Mouse (Mus musculus): ENCODE measurements around the gene Kirrel.

The Kirrel gene

GRCm38 (mm10) chr3:87174096-87174768 is at the start of gene Kirrel:
TSS of gene Kirrel (minus strand) at chr3:87174747.
- DNase-seq (ENCODE audit: low read depth): no peak

- DNase-seq (ENCODE audit: low read depth): no peak
Measured at GRCm38 (mm10) chr3:87223636-87224035, 49.1 kb upstream of the Kirrel start.

DNA sequence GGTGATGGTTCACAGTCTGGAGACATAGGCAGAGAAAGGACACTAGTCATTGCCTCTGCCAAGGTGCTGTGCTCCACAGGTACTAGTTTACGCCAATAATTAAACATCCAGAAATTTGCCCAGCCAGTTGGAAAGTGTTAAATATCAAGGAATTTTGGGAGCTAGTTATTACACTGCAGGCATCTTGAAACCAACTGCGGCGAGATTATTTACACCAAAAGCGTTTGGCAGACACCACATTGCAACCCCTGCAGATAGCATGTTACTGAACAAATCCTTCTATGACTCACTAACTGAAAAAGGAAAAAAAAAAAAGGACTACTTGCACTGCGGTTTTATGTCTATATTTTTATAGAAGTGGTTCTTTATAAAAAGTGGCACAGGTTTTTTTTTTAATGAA is 47.8 kb upstream of the Kirrel start:
- no peak for DNase-seq (ENCODE audit: low read depth)

DNA sequence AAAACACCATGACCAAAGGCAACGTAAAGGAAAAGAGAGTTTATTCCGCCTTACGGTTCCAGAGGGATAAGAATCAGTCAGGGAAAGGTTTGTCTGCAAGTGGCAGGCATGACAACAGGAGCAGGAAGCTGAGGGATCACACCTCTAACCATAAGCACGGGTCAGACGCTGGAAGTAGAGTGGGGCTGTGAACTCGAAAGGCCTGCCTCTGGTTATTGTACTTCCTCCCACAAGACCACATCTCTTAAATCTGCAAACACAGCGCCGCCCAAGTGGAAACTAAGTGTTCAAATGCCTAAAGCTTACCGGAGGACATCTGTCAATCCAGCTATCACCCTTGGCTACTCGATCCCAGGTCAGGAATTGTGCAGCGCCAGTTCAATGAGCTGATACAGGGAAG is 40.6 kb upstream of the Kirrel start:
- peak; percentile 42 for DNase-seq (ENCODE audit: low read depth)

DNA sequence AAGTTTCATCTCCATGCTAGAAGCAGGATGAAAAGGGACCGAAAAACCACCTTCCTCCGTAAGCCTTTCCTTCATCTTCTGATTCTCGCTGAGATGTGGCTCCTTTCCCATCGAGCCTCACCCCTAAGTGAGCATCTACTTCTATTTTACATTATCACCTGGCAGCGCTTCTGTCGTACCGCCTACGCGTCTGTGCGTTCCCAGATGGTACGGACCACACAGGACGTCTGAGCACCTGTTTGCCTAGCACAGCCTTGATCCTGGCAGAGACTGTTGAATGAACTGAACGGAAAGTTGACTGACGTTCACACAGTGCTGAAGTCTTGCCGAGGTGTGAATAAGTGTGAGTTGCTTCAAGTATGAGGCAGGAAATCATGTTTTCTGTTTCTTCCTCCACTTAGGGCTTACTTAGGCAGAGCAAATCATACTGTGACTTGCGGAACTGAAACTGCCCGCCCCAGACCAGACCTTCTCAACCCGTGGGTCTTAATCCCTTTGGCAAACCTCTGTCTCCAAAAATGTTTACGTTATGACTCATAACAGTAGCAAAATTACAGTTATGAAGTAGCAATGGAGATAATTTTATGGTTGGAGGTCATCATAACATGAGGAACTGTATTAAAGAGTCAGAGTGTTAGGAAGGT is 39.8 kb upstream of the Kirrel start:
- no peak for DNase-seq (ENCODE audit: low read depth)

DNA sequence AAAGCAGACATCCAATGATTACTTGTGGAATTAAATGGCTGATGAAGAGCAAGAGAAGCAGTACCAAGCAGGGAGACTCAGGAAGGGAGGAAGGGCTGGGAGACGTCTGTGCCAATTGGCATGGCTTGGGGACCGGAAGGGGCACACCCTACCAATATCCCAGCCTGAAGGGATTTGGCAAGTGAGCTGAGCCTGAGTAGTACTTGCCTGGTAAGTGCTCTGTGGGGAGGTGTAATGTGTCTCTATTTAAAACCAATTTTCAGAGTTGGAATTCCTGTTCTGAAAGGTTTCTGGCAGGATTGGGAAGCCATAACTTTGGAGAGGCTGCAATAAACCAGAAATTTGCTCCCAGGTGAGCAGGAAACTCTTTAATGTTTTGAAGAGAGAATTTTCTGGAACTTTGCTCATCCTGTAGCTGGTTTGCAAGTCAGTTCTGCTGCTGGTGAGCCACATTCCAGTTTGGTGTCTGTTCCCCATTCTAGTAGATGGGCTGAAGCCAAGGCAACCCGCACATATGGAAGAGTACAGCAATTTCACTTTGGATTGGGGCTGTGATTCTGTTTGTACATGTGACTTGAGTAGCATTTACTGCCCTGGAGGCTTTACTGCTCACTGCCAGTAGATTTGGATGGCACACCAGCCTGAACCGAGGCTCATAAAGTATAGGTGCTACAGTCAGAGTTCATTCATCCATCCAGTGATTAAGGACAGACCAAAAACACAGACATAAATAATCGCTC is 32.0 kb upstream of the Kirrel start:
- no peak for DNase-seq (ENCODE audit: low read depth)

DNA sequence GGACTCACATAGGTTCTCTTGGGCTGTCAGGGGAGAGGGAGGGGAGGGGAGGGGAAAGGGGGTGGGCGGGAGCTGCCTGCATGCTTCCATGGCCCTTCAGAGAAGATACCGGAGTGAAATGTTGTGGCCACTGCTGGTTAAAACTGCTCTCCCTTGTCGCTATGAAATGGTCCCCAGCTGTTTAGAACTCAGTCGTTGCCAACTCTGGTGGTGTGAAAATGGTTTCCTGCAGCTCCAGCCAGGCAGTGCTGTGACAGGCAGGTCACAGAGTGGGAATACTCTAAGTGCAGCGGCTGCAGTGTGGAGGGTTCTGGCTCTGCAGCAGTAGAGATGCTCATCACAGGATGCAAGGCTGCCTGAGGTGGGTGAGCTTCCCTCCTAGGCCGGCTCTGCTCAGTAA is 22.1 kb upstream of the Kirrel start:
- no peak for DNase-seq (ENCODE audit: low read depth)

- no peak for DNase-seq (ENCODE audit: low read depth)
Measured at GRCm38 (mm10) chr3:87195041-87195440, 20.5 kb upstream of the Kirrel start.

GRCm38 (mm10) chr3:87194591-87194990 is 20.0 kb upstream of the Kirrel start:
- peak; percentile 10 for DNase-seq (ENCODE audit: low read depth)

- no peak for DNase-seq (ENCODE audit: low read depth)
Measured at GRCm38 (mm10) chr3:87193756-87194155, 19.2 kb upstream of the Kirrel start.

DNA sequence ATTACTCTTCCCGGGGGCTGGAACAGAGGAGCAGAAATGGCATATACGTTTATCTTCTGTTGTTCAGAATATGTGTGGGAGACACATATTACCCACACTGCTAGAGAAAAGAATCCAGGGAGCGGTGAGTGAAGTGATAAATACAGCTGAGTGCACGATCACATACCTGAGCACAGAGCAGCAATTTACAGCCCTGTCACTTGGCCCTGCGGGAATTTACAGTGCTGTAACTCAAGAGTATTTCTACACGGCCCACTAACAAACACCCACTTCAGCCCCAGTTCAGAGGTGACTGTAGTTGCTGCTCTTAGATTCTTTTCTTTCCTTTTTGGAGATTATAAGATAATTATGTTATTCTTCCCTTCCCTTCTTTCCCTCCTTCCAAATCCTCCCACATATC is 18.8 kb upstream of the Kirrel start:
- DNase-seq (ENCODE audit: low read depth): no peak

DNA sequence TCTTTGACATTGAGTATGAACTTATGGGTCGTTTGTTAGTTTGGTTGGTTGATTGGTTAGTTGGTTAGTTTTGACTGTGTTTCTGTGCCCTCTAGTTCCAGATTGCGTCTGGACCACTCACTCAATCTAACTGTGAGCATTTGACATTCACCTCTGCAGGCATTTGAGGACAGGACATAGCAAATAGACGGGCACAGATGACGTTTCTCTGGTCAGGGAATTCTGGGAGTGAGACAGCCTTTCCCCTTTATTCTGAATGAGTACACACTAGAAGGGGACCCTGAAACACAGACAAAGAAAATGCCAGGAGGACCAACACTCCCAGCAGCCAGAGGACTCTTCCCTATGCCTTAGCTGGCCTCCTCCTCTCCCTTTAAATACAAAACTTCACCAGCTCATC is 2.1 kb upstream of the Kirrel start:
- DNase-seq (ENCODE audit: low read depth): no peak

GRCm38 (mm10) chr3:87175438-87175815 is 880 bp upstream of the Kirrel start:
- DNase-seq (ENCODE audit: low read depth): no peak

- no peak for DNase-seq (ENCODE audit: low read depth)
Measured at GRCm38 (mm10) chr3:87174769-87175437, 356 bp upstream of the Kirrel start.

GRCm38 (mm10) chr3:87173486-87174085 is 961 bp downstream of the Kirrel start:
- no peak for DNase-seq (ENCODE audit: low read depth)

GRCm38 (mm10) chr3:87173103-87173444 is 1.5 kb downstream of the Kirrel start:
- DNase-seq (ENCODE audit: low read depth): no peak

DNA sequence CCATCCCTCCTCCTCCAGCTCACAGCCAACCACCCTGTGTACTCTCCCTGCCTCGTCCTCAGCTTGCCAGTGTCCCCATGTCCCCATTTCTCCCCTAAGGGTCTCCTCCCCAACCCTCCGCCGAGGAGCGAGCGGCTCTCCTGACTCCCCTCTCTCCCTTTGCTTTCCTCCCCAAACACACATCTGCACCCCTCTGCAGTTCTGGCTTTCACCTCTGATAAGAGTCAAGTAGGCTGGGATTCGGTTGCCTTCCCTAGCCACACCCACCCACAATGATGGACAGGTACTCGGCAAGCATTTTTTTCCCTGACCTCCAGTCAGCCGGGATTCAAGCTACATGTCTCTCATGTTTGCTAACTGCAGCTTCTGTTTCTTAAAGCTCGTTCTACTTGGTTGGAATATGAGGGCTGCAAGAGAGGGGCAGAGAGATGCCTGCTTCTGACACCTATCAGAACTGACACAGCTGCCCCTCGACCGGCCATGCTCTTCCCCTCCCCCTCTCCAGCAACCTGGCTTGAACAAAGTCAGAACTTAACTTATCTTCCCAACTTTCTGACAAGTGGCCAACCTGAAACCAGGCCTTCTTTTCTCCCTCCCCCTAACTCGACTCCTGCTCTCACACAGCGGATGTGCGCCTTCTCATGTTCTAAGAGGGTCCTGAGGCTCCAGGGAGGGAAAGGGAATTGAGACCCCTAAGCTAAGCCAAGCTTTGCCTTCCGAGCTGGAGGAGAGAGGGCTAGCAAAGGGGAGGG is 2.0 kb downstream of the Kirrel start:
- no peak for DNase-seq (ENCODE audit: low read depth)

- no peak for DNase-seq (ENCODE audit: low read depth)
Measured at GRCm38 (mm10) chr3:87171201-87172100, 3.1 kb downstream of the Kirrel start.

DNA sequence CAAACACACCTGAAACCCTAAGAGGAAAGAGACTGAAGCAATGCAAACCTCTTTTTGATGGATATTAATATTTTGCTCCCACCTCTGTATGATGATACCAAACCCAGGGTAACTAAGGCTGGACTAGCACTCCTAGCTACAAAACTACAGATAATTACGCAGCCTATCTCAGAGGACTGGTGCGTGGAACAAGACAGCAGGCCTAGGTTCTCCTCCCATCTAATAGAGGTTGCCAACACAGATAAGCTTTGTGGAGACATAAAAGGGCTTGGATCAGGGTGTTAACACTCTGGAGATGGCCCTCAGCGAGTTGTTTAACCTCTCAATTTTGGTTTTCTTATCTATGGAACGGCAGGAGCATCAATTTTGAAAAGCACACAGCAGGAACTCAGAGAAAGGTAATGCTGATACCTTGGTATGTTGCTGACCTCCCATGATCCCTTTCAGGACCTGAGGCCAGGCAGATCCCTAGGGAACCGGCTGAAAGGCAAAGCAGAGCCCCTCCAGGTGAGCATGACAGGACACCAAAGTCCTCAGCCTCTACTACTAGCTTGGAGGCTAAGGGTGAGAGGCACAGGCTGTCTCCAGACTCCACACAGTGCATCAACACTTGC is 5.0 kb downstream of the Kirrel start:
- DNase-seq (ENCODE audit: low read depth): no peak

- no peak for DNase-seq (ENCODE audit: low read depth)
Measured at GRCm38 (mm10) chr3:87168756-87169155, 5.8 kb downstream of the Kirrel start.
